Mouse (Mus musculus): ENCODE measurements around the gene Kif13a. TPM values are rescaled to one million over a fixed set of nuclear protein-coding genes. Genes with fewer than 3 reads are reported as not detected.

The Kif13a gene
- polyA plus RNA-seq, 1 experiment from 2014 or later = 7.0 TPM

DNA sequence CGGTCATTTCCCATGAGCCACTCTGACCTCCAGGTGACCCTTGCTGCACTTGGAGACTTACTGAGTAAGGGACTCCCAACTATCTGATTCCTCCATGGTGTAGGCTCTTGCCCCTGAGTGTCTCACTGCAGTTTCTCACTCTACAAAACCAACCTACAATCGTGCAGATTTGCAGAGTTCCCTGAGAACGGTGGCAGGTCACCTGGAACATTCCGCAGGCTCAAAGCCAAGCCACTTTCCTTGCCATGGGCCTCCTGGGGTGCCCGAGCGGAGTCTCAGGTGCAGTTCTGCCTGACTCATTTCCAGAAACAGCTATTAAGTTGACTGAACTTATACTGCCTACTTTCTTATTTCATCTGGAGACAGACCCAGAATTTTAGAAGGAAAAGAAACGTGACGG lies 141.2 kb downstream of the Kif13a start:
- ATAC-seq = no peak
- no peak overlapping the region for H3K4me3 ChIP-seq
- H3K9ac ChIP-seq = no peak overlapping the region
- H3K4me1 ChIP-seq = no peaks in the 10 kb centered on the region
- no peak overlapping the region for H3K4me2 ChIP-seq
- no peak overlapping the region for H3K27ac ChIP-seq
- WGBS = 90% methylated on average over 8 of the region's 8 CpGs
- no peaks in the 10 kb centered on the region for H3K27me3 ChIP-seq
- H3K9me3 ChIP-seq (replicated peaks) = no peaks in the 10 kb centered on the region
- H3K36me3 ChIP-seq (ENCODE audit: poor library complexity, severe bottlenecking) = peaks cover 58% of the 10 kb centered on the region

DNA sequence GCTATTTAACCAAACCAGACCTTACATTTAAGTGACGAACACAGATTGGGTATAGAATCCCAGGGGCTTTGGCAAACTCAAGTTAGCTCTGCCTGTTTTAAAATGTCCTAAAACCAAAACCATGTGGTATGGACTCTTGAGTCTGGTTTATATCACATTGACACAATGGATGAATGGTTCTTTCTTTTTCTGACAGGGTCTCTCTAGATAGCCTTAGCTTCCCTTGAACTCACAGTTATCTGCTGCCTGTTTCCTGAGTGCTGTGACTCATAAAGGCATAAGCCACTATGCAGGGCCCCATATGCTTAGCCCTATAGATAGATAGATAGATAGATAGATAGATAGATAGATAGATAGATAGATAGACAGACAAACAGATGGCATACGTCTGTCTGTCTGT lies 142.8 kb downstream of the Kif13a start:
- Histone ChIP-seq H3K36me3 (ENCODE audit: poor library complexity, severe bottlenecking) (peaks cover 50% of the 10 kb centered on the region), H3K4me3 (no peak overlapping the region), H3K4me2 (no peak overlapping the region), H3K27me3 (no peaks in the 10 kb centered on the region), H3K27ac (no peak overlapping the region), H3K9ac (no peak overlapping the region), H3K9me3 (replicated peaks) (no peaks in the 10 kb centered on the region), H3K4me1 (no peaks in the 10 kb centered on the region)
- ATAC-seq = no peak
- 96% methylated on average over 2 of the region's 2 CpGs for whole genome bisulfite sequencing

DNA sequence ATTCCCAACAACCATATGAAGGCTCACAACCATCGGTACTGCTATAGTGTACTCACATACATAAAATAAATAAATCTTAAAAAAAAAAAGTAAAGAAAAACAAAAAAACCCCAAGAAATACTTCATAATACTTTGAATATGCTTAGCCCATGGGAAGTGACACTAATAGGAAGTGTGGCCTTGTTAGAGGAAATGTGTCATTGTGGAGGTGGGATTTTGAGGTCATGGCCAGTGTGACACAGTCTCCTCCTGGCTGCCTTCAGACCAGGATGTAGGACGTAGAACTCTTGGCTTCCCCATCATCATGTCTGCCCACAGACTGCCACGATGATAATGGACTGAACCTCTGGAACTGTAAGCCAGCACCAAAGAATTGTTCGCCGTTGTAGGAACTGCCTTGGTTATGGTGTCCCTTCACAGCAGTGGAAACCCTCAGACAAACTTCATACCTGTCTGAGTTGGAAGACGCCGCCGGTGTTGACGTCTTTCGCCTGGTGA lies 143.6 kb downstream of the Kif13a start:
- H3K4me2 ChIP-seq = no peak overlapping the region
- H3K4me3 ChIP-seq = no peak overlapping the region
- H3K27ac ChIP-seq = no peak overlapping the region
- peaks cover 47% of the 10 kb centered on the region for H3K36me3 ChIP-seq (ENCODE audit: poor library complexity, severe bottlenecking)
- H3K4me1 ChIP-seq = no peaks in the 10 kb centered on the region
- H3K27me3 ChIP-seq = no peaks in the 10 kb centered on the region
- H3K9me3 ChIP-seq (replicated peaks) = no peaks in the 10 kb centered on the region
- H3K9ac ChIP-seq = no peak overlapping the region
- 96% methylated on average over 10 of the region's 10 CpGs for WGBS
- ATAC-seq = no peak

DNA sequence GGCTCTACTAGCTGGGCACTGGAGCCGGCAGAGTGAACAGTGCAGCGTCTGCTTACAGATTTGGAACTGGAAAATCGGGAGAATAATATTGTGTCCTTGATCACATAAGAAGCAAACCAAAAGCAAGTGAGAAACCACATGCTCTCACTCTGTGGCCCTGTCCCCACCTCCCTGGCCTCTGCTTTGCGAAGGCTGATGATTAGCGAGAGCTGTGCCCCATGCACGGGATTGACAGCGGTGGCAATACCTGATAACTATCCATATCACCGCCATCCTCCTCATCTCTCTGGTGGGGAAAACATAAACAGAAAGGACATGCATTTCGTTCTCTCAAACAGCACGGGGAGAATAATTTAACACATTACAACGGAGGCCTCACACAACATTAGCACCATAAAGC lies 149.3 kb downstream of the Kif13a start:
- Histone ChIP-seq H3K4me3 (no peak overlapping the region), H3K4me1 (no peaks in the 10 kb centered on the region), H3K9me3 (replicated peaks) (no peaks in the 10 kb centered on the region), H3K9ac (no peak overlapping the region), H3K27me3 (no peaks in the 10 kb centered on the region), H3K4me2 (no peak overlapping the region), H3K36me3 (ENCODE audit: poor library complexity, severe bottlenecking) (peaks cover 16% of the 10 kb centered on the region; the same call in 1 of the 2 replicates), H3K27ac (no peak overlapping the region)
- no peak for ATAC-seq
- 95% methylated on average over 11 of the region's 11 CpGs for WGBS

DNA sequence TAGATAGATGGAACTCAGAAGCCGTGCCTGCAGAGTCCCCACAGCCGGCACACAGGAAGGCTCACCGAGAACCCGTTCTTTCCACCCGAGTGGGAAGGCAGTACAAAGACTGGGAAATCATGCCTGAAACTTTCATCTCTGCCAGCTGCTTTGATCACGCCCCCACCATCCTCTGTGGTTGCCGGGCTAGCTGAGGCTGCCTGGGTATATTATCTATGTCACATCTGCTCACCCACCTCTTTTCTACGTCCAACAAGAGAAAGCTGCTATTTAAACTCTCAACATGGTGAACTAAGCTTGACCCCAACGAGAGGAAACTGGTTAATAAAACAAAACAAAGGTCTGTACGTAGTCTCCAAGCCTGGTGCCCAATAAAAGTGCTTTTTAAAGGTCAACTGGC lies 149.8 kb downstream of the Kif13a start:
- no peak for ATAC-seq
- Histone ChIP-seq H3K4me2 (no peak overlapping the region), H3K27me3 (no peaks in the 10 kb centered on the region), H3K4me1 (no peaks in the 10 kb centered on the region), H3K4me3 (no peak overlapping the region), H3K36me3 (ENCODE audit: poor library complexity, severe bottlenecking) (peaks cover 15% of the 10 kb centered on the region), H3K9ac (no peak overlapping the region), H3K9me3 (replicated peaks) (no peaks in the 10 kb centered on the region), H3K27ac (no peak overlapping the region)
- WGBS = 80% methylated on average over 10 of the region's 10 CpGs

DNA sequence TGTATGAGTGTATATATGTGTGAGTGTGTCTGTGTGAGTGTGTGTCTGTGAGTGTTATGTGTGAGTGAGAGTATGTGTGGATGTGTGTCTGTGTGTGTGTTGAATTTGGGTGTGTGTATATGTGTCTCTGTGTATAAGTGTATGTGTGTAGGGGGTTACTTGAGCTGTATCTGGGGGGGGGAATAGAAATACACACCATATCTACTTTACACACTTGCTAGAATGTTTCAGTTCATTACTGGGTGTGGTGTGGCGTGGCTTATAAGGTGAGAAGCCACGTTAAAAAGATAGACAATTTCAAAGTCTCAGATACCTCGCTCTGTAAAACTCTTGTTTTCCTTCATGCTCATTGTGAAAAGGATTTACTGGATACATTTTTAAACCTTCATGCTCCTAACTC lies 152.2 kb downstream of the Kif13a start:
- Histone ChIP-seq H3K9me3 (replicated peaks) (no peaks in the 10 kb centered on the region), H3K36me3 (ENCODE audit: poor library complexity, severe bottlenecking) (peaks cover 21% of the 10 kb centered on the region), H3K4me1 (no peaks in the 10 kb centered on the region), H3K4me2 (no peak overlapping the region), H3K27ac (no peak overlapping the region), H3K9ac (no peak overlapping the region), H3K27me3 (no peaks in the 10 kb centered on the region), H3K4me3 (no peak overlapping the region)
- 91% methylated on average over 3 of the region's 3 CpGs for WGBS
- ATAC-seq = no peak

DNA sequence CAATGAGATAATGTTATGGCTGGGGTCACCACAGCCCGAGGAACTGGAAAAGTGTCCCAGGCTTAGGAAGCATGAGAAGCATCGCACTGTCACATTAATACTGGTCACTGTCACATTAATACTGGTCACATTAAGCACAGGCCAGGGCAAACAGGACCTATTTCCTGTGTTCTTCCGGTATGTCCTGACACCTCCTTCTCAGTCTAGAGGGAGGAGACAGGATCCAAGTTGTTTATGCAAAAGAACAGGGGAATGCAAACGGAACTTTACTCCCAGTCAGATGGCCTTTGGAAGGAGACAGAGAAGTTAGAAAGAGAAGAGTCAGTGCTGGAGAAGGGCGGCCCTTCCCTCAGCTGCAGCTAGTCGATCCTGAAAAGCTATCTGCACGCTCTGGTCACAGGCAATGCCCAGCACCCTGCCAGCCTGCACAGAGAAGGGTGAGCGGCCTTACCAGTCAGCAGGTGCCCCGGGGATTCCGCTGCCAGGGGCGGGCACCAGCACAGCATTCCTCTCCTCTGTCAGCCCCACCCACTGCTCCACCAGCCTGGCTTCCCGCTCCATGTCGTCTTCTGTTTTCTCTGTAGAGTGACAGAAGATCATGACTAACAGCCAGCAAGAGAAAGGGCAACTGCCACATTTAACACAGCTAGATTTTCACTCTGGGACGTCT lies 152.9 kb downstream of the Kif13a start:
- no peak for ATAC-seq
- no peaks in the 10 kb centered on the region for H3K9me3 ChIP-seq (replicated peaks)
- no peak overlapping the region for H3K4me3 ChIP-seq
- no peak overlapping the region for H3K27ac ChIP-seq
- no peak overlapping the region for H3K4me2 ChIP-seq
- no peaks in the 10 kb centered on the region for H3K4me1 ChIP-seq
- no peak overlapping the region for H3K9ac ChIP-seq
- no peaks in the 10 kb centered on the region for H3K27me3 ChIP-seq
- H3K36me3 ChIP-seq (ENCODE audit: poor library complexity, severe bottlenecking) = peaks cover 26% of the 10 kb centered on the region
- 80% methylated on average over 14 of the region's 14 CpGs for WGBS

DNA sequence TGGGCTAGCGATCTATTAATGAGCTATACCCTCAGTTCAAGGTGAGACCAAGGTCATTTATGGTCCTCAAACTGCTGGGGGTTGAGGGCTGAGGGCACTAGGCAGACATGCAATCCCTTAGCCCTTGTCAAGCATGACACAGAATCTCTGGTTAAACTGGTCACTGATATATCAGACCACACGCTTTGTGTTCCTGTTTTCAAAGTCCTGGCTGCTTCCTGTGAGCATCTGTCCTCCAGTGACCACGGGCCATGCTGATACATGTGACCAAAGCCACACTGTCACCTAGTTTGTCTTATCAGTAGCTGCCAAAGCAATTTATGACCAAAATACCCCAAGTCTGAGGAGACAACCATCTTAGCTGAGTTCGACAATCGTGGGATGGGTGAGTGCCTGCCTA lies 154.7 kb downstream of the Kif13a start:
- no peaks in the 10 kb centered on the region for H3K27me3 ChIP-seq
- no peak for ATAC-seq
- H3K4me3 ChIP-seq = no peak overlapping the region
- H3K4me2 ChIP-seq = no peak overlapping the region
- H3K9ac ChIP-seq = no peak overlapping the region
- H3K27ac ChIP-seq = no peak overlapping the region
- 91% methylated on average over 5 of the region's 5 CpGs for WGBS
- H3K36me3 ChIP-seq (ENCODE audit: poor library complexity, severe bottlenecking) = peaks cover 34% of the 10 kb centered on the region
- no peaks in the 10 kb centered on the region for H3K4me1 ChIP-seq
- no peaks in the 10 kb centered on the region for H3K9me3 ChIP-seq (replicated peaks)

DNA sequence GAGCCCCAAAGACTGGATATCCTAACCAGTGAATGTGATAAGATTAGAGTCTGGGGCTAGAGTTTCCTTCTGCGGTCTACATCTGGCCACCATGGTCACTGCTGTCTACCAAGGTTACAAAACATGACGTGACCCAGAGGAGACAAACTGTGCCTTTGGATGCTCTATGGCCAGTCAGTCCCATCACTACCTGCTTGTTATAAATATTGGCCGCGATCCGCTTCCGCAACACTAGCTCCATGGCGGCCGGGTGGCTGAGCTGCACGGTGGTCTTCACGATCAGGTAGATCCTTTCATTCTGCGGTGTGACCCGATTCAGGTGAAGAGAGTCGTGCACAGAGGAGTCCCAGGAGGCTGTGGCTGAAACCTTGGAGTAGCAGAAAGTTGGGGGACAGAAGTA lies 157.1 kb downstream of the Kif13a start:
- WGBS = 97% methylated on average over 13 of the region's 13 CpGs
- Histone ChIP-seq H3K4me2 (no peak overlapping the region), H3K36me3 (ENCODE audit: poor library complexity, severe bottlenecking) (peaks cover 49% of the 10 kb centered on the region), H3K27me3 (no peaks in the 10 kb centered on the region), H3K4me3 (no peak overlapping the region), H3K9ac (no peak overlapping the region), H3K9me3 (replicated peaks) (no peaks in the 10 kb centered on the region), H3K4me1 (no peaks in the 10 kb centered on the region), H3K27ac (no peak overlapping the region)
- no peak for ATAC-seq

DNA sequence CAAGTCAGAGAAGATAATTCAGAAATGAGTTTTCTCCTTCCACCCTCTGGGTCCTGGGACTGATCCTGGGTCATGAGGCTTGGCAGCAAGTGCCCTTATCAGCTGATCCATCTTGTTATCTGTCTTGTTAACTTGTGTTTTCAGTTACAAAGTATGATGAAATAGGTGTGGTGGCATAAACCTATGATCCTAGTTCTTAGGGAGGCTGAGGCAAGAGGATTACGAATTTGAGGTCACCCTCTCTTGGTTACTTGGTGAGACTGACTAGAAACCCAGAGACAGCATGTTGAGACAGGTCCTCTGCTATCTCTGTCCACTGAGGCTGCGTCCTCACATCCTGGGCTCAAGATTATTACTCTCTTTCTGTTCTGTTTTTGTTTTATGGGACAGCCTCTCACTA lies 164.3 kb downstream of the Kif13a start:
- WGBS = 94% methylated on average over 2 of the region's 2 CpGs

DNA sequence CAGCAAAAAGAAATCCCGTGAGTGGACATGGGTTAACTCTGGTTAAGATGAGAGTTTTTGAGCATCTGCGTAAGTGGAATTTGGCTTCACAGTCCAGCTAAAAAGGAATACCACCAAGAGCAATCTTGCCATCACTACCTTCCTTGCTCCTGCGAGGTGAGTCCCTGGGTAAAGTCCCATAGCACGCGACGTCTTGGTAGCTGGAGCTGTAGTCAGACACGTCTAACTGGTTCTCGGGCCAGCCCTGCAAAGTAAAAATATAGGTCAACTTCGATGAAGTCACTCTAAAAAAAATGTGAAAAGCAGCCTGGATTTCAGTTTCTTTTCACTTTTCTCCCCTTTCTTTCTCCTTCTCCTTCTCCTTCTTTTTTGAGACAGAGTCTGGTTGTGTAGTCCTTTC lies 166.5 kb downstream of the Kif13a start:
- Histone ChIP-seq H3K27ac (no peak overlapping the region), H3K27me3 (no peaks in the 10 kb centered on the region), H3K4me2 (no peak overlapping the region), H3K4me3 (no peak overlapping the region), H3K9ac (no peak overlapping the region), H3K9me3 (replicated peaks) (no peaks in the 10 kb centered on the region), H3K36me3 (ENCODE audit: poor library complexity, severe bottlenecking) (peaks cover 43% of the 10 kb centered on the region), H3K4me1 (no peaks in the 10 kb centered on the region)
- ATAC-seq = no peak
- 97% methylated on average over 9 of the region's 9 CpGs for WGBS

More for the DNA sequence above, 164.3 kb downstream of the Kif13a start:
- no peak for ATAC-seq
- H3K9me3 ChIP-seq (replicated peaks) = no peaks in the 10 kb centered on the region
- H3K27me3 ChIP-seq = no peaks in the 10 kb centered on the region
- peaks cover 51% of the 10 kb centered on the region for H3K36me3 ChIP-seq (ENCODE audit: poor library complexity, severe bottlenecking)
- H3K9ac ChIP-seq = no peak overlapping the region
- H3K4me1 ChIP-seq = no peaks in the 10 kb centered on the region
- H3K27ac ChIP-seq = no peak overlapping the region
- no peak overlapping the region for H3K4me3 ChIP-seq
- no peak overlapping the region for H3K4me2 ChIP-seq

DNA sequence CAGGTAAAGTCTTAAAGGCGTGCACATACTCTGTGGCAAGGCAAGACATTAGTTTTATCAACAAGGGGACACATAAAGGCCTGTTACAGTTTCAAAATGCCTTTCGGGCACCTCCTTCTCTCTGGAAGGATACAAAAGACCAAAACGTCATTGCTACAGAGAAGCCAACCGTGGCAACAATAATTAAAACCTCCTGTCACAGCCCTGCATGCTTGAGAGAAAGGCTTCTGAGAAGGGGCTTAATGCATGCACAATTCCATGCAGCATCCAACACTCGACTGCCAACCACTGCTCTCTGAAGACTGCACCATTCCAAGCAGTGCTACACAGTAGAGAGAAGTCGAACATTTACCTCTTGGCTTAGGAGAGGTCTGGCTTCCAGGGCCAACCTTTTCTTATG lies 168.7 kb downstream of the Kif13a start:
- Histone ChIP-seq H3K27ac (no peak overlapping the region), H3K36me3 (ENCODE audit: poor library complexity, severe bottlenecking) (peaks cover 34% of the 10 kb centered on the region), H3K27me3 (no peaks in the 10 kb centered on the region), H3K4me2 (no peak overlapping the region), H3K4me1 (no peaks in the 10 kb centered on the region), H3K9ac (no peak overlapping the region), H3K4me3 (no peak overlapping the region), H3K9me3 (replicated peaks) (no peaks in the 10 kb centered on the region)
- 59% methylated on average over 6 of the region's 6 CpGs for WGBS
- ATAC-seq = no peak

DNA sequence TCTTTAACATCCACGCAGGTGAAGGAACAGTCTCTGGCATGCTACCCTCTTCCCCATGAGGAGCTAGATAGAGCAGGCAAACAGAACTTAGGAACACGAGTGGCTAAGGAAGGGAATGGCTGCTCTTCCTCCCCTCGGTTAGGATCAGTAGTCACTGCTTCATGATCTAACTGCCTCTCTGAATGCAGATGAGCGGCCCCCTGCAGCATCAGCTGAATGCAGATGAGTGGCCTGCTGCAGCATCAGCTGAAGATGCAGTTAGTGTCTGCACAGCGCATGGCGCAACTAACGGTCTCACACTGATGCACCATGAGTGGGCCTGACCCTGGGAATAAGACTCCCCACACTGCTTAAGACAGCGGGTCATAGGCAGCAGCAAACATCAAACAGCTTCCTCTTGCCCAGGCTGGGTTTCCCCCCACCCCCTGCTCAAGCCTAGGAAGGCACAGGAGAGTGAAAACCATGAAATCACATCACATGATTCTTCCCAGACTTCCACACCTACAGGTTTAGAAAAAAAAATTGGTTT lies 170.3 kb downstream of the Kif13a start:
- no peak overlapping the region; the same call in 1 of the 2 replicates for H3K27ac ChIP-seq
- no peaks in the 10 kb centered on the region for H3K9me3 ChIP-seq (replicated peaks)
- H3K4me2 ChIP-seq = no peak overlapping the region
- no peaks in the 10 kb centered on the region for H3K4me1 ChIP-seq
- ATAC-seq = no peak
- no peaks in the 10 kb centered on the region for H3K27me3 ChIP-seq
- 64% methylated on average over 8 of the region's 8 CpGs for WGBS
- no peak overlapping the region for H3K9ac ChIP-seq
- H3K4me3 ChIP-seq = no peak overlapping the region
- peaks cover 31% of the 10 kb centered on the region for H3K36me3 ChIP-seq (ENCODE audit: poor library complexity, severe bottlenecking)
